Mouse (Mus musculus) myocyte (in vitro differentiated cells): ENCODE results near the gene Hacd1. TPM values are rescaled to one million over a fixed set of nuclear protein-coding genes. Genes with fewer than 3 reads are reported as not detected.

ENCODE experiments used
- H3K27me3 ChIP-seq: one replicate; pipeline ENCODE4 v1.6.1; 2011; ENCODE audit not compliant: control insufficient read depth, insufficient read depth, insufficient read length
- H3K36me3 ChIP-seq: one replicate; pipeline ENCODE4 v1.6.1; 2011; ENCODE audit not compliant: control insufficient read depth, insufficient read depth
- H3K4me2 ChIP-seq: one replicate; pipeline ENCODE4 v1.6.1; 2011; ENCODE audit warnings: low read depth, control low read depth
- H3K4me3 ChIP-seq: one replicate; pipeline ENCODE4 v1.5.1; 2011; ENCODE audit warnings: mild to moderate bottlenecking, control low read depth, moderate library complexity
- H3K79me2 ChIP-seq: one replicate; pipeline ENCODE4 v1.6.1; 2011; ENCODE audit not compliant: control insufficient read depth, insufficient read depth
- H3ac ChIP-seq: one replicate; pipeline ENCODE4 v1.6.1; 2011; ENCODE audit not compliant: control insufficient read depth, insufficient read length
- CEBPB ChIP-seq: IDR thresholded peaks from 2 replicates; pipeline ENCODE4 v1.6.1; 2011; ENCODE audit warnings: mild to moderate bottlenecking, moderate library complexity; ENCODE audit not compliant: poor library complexity, insufficient read depth, severe bottlenecking
- E2F4 ChIP-seq: IDR thresholded peaks from one replicate; pipeline ENCODE4 v1.6.1; 2011; ENCODE audit warnings: mild to moderate bottlenecking, control low read depth, moderate library complexity; ENCODE audit not compliant: insufficient read depth
- MAX ChIP-seq: IDR thresholded peaks from one replicate; pipeline ENCODE4 v1.6.1; 2011; ENCODE audit warnings: low read depth, mild to moderate bottlenecking, control low read depth
- MYOD1 ChIP-seq, 3 experiments: IDR thresholded peaks; one replicate each; pipeline ENCODE4 v1.6.1; 2011; ENCODE audit warnings: control low read depth in 2 of 3, low read depth in 2 of 3, mild to moderate bottlenecking in 2 of 3, moderate library complexity in 1 of 3; ENCODE audit not compliant: insufficient read length in 2 of 3, control insufficient read depth in 1 of 3
- MYOG ChIP-seq, 3 experiments: IDR thresholded peaks; one replicate each; pipeline ENCODE4 v1.6.1; 2011; ENCODE audit warnings: control low read depth in 2 of 3, low read depth in 2 of 3, mild to moderate bottlenecking in 2 of 3; ENCODE audit not compliant: insufficient read length in 2 of 3, control insufficient read depth in 1 of 3, insufficient read depth in 1 of 3
- POLR2A ChIP-seq: IDR thresholded peaks from one replicate; pipeline ENCODE4 v1.6.1; 2011; ENCODE audit warnings: low read depth, mild to moderate bottlenecking, control low read depth, moderate library complexity; ENCODE audit not compliant: insufficient read length
- POLR2AphosphoS2 ChIP-seq: IDR thresholded peaks from one replicate; pipeline ENCODE4 v1.6.1; 2011; ENCODE audit warnings: low read depth, control low read depth; ENCODE audit not compliant: insufficient read length
- REST ChIP-seq: IDR thresholded peaks from one replicate; pipeline ENCODE4 v1.6.1; 2011; ENCODE audit warnings: mild to moderate bottlenecking, control low read depth, moderate library complexity; ENCODE audit not compliant: insufficient read depth, insufficient read length
- SRF ChIP-seq: IDR thresholded peaks from one replicate; pipeline ENCODE4 v1.6.1; 2011; ENCODE audit warnings: low read depth; ENCODE audit not compliant: control insufficient read depth, insufficient read length
- TCF12 ChIP-seq: IDR thresholded peaks from one replicate; pipeline ENCODE4 v1.6.1; 2011; ENCODE audit warnings: mild to moderate bottlenecking, control low read depth; ENCODE audit not compliant: poor library complexity, insufficient read depth, severe bottlenecking
- TCF3 ChIP-seq: IDR thresholded peaks from one replicate; pipeline ENCODE4 v1.6.1; 2011; ENCODE audit warnings: low read depth, control low read depth; ENCODE audit not compliant: insufficient read length
- USF1 ChIP-seq: IDR thresholded peaks from one replicate; pipeline ENCODE4 v1.6.1; 2011; ENCODE audit warnings: low read depth, mild to moderate bottlenecking, control low read depth, moderate library complexity
- polyA plus RNA-seq: library from polyadenylated mRNA; unstranded; fragments of >200 nt; fragmentation: generic; extraction: Trizol; gene quantifications from one replicate; pipeline ENCODE4 v1.2.1, GENCODE M21; 2012; ENCODE audit warnings: missing spikeins

Hacd1 gene
- polyA plus RNA-seq, 1 experiment: 254 TPM

GRCm38 (mm10) chr2:14069027-14069426 lies 13.1 kb upstream of the Hacd1 start:
- TF ChIP-seq CEBPB: no peak
- TF ChIP-seq TCF3: no peak
- no peak for TF ChIP-seq USF1
- TF ChIP-seq MAX: no peak
- H3K27me3 ChIP-seq: no peaks in the 10 kb centered on the region
- no peak overlapping the region for H3ac ChIP-seq
- H3K4me2 ChIP-seq: no peak overlapping the region
- peaks cover under 1% of the 10 kb centered on the region for H3K79me2 ChIP-seq
- no peak overlapping the region for H3K4me3 ChIP-seq
- H3K36me3 ChIP-seq: no peaks in the 10 kb centered on the region

GRCm38 (mm10) chr2:14065704-14066650 lies 10.0 kb upstream of the Hacd1 start:
- Histone ChIP-seq H3ac (no peak overlapping the region), H3K27me3 (no peaks in the 10 kb centered on the region), H3K79me2 (no peaks in the 10 kb centered on the region), H3K4me3 (no peak overlapping the region), H3K36me3 (no peaks in the 10 kb centered on the region), H3K4me2 (peak overlapping the region; percentile 4)
- TF ChIP-seq USF1: no peak
- no peak for TF ChIP-seq MYOD1 (IDR thresholded peaks at IDR 0.05; ENCODE audit: control insufficient read depth in 1 of 3, insufficient read length in 2 of 3, low read depth in 2 of 3)
- no peak for TF ChIP-seq E2F4
- TF ChIP-seq CEBPB: no peak
- TF ChIP-seq MYOG (IDR thresholded peaks at IDR 0.05; ENCODE audit: control insufficient read depth in 1 of 3, insufficient read depth in 1 of 3, insufficient read length in 2 of 3, low read depth in 2 of 3): no peak
- TF ChIP-seq POLR2A: no peak

- Histone ChIP-seq H3K36me3 (no peaks in the 10 kb centered on the region), H3ac (peak overlapping the region; percentile 63), H3K4me3 (peak overlapping the region; percentile 60), H3K4me2 (no peak overlapping the region), H3K27me3 (no peaks in the 10 kb centered on the region), H3K79me2 (peaks cover 42% of the 10 kb centered on the region)
- TF ChIP-seq MYOD1 (IDR thresholded peaks at IDR 0.05; ENCODE audit: control insufficient read depth in 1 of 3, insufficient read length in 2 of 3, low read depth in 2 of 3) (peak in 1 of 3 experiments; percentile 11), POLR2AphosphoS2 (no peak), MAX (no peak), MYOG (IDR thresholded peaks at IDR 0.05; ENCODE audit: control insufficient read depth in 1 of 3, insufficient read depth in 1 of 3, insufficient read length in 2 of 3, low read depth in 2 of 3) (peak in 1 of 3 experiments; percentile 27), POLR2A (peak; percentile 55), TCF3 (no peak), CEBPB (no peak), SRF (peak; percentile 97), USF1 (no peak), REST (no peak), E2F4 (no peak), TCF12 (no peak)
Measured at GRCm38 (mm10) chr2:14055168-14055565, 768 bp downstream of the Hacd1 start.

- H3K79me2 ChIP-seq: peaks cover 45% of the 10 kb centered on the region
- H3K4me2 ChIP-seq: peak overlapping the region; percentile 84
- no peak for TF ChIP-seq MYOG (IDR thresholded peaks at IDR 0.05; ENCODE audit: control insufficient read depth in 1 of 3, insufficient read depth in 1 of 3, insufficient read length in 2 of 3, low read depth in 2 of 3)
- TF ChIP-seq MYOD1 (IDR thresholded peaks at IDR 0.05; ENCODE audit: control insufficient read depth in 1 of 3, insufficient read length in 2 of 3, low read depth in 2 of 3): no peak
- no peak for TF ChIP-seq TCF12
- no peak for TF ChIP-seq USF1
- no peak for TF ChIP-seq POLR2AphosphoS2
- TF ChIP-seq POLR2A: no peak
- TF ChIP-seq TCF3: no peak
- no peak for TF ChIP-seq REST
- no peak for TF ChIP-seq E2F4
- no peak for TF ChIP-seq MAX
- TF ChIP-seq CEBPB: no peak
- TF ChIP-seq SRF: no peak
- H3K4me3 ChIP-seq: peak overlapping the region; percentile 60
- no peaks in the 10 kb centered on the region for H3K27me3 ChIP-seq
- H3K36me3 ChIP-seq: no peaks in the 10 kb centered on the region
- H3ac ChIP-seq: peak overlapping the region; percentile 63
Measured at GRCm38 (mm10) chr2:14054716-14055115, 1.2 kb downstream of the Hacd1 start.

GRCm38 (mm10) chr2:14054163-14054562 lies 1.8 kb downstream of the Hacd1 start:
- Histone ChIP-seq H3K79me2 (peaks cover 49% of the 10 kb centered on the region), H3K36me3 (no peaks in the 10 kb centered on the region), H3ac (peak overlapping the region; percentile 63), H3K4me3 (peak overlapping the region; percentile 60), H3K4me2 (peak overlapping the region; percentile 84), H3K27me3 (no peaks in the 10 kb centered on the region)
- TF ChIP-seq CEBPB (peak; percentile 67), E2F4 (no peak)
